Mouse (Mus musculus) intestine, embryonic 16.5 days (tissue): ENCODE measurements around the gene Dab1. TPM values are rescaled to one million over a fixed set of nuclear protein-coding genes. Genes with fewer than 3 reads are reported as not detected.

Source experiments
- ATAC-seq: fragments of 200-750 bp; cut with Nextera tagmentation; 2 replicates; pipeline ENCODE4 v1.8.0; 2017; ENCODE audit warnings: moderate TSS enrichment, moderate library complexity
- H3K27ac ChIP-seq: fragments of 300-500 bp; sonication (generic); 2 replicates; pipeline ENCODE4 v1.5.1; 2014; ENCODE audit warnings: mild to moderate bottlenecking, low read length
- H3K27me3 ChIP-seq: fragments of 300-500 bp; sonication (generic); replicated peaks from 2 replicates; pipeline ENCODE4 v1.6.1; 2014; ENCODE audit warnings: low read length, control low read depth, mixed read lengths; ENCODE audit not compliant: control insufficient read depth, insufficient read depth
- H3K36me3 ChIP-seq: fragments of 300-500 bp; sonication (generic); 2 replicates; pipeline ENCODE4 v1.6.1; 2014; ENCODE audit warnings: low read length, control low read depth; ENCODE audit not compliant: control insufficient read depth, insufficient read depth
- H3K4me1 ChIP-seq: fragments of 300-500 bp; sonication (generic); 2 replicates; pipeline ENCODE4 v1.6.1; 2014; ENCODE audit warnings: low read length, control low read depth, mixed read lengths; ENCODE audit not compliant: control insufficient read depth, insufficient read depth
- H3K4me2 ChIP-seq: fragments of 300-500 bp; sonication (generic); 2 replicates; pipeline ENCODE4 v1.6.1; 2014; ENCODE audit warnings: low read depth, low read length, control low read depth
- H3K4me3 ChIP-seq: fragments of 300-500 bp; sonication (generic); 2 replicates; pipeline ENCODE4 v1.5.1; 2014; ENCODE audit warnings: mild to moderate bottlenecking, low read length
- H3K9ac ChIP-seq: fragments of 300-500 bp; sonication (generic); 2 replicates; pipeline ENCODE4 v1.6.1; 2014; ENCODE audit warnings: low read depth, low read length
- H3K9me3 ChIP-seq: fragments of 300-500 bp; sonication (generic); 2 replicates; pipeline ENCODE4 v1.6.1; 2016; ENCODE audit warnings: low read length, control low read depth; ENCODE audit not compliant: control insufficient read depth
- WGBS: fragments of 180-500 bp; shearing (Covaris S2); extraction: QIAGEN DNeasy Blood & Tissue Kit; methylation state at CpG from one replicate; pipeline ENCODE4 v1.1.7; 2014; 5-methylcytosine and 5-hydroxymethylcytosine counted together
- polyA plus RNA-seq: library from polyadenylated mRNA; unstranded; fragments of >200 nt; fragmentation: Nextera tagmentation; extraction: Ambion mirVana; gene quantifications from 2 replicates; pipeline ENCODE4 v1.2.1, GENCODE M21; 2015

Dab1 gene
- polyA plus RNA-seq, 1 experiment from 2014 or later = 54.5 TPM

GRCm38 (mm10) chr4:103839541-103839940 lies 220.4 kb downstream of the Dab1 start:
- Histone ChIP-seq H3K9me3 (no peaks in the 10 kb centered on the region), H3K4me1 (no peaks in the 10 kb centered on the region), H3K36me3 (no peaks in the 10 kb centered on the region), H3K27ac (no peak overlapping the region), H3K4me3 (no peak overlapping the region), H3K9ac (no peak overlapping the region), H3K27me3 (no peaks in the 10 kb centered on the region), H3K4me2 (no peak overlapping the region)
- ATAC-seq = no peak
- 92% methylated on average over 2 of the region's 2 CpGs for WGBS

GRCm38 (mm10) chr4:103841126-103841525 lies 222.0 kb downstream of the Dab1 start:
- Histone ChIP-seq H3K9me3 (no peaks in the 10 kb centered on the region), H3K4me1 (no peaks in the 10 kb centered on the region), H3K9ac (no peak overlapping the region), H3K4me3 (no peak overlapping the region), H3K4me2 (no peak overlapping the region), H3K36me3 (no peaks in the 10 kb centered on the region), H3K27me3 (no peaks in the 10 kb centered on the region), H3K27ac (no peak overlapping the region)
- 56% methylated on average over 7 of the region's 7 CpGs for WGBS
- no peak for ATAC-seq

- Histone ChIP-seq H3K4me1 (no peaks in the 10 kb centered on the region), H3K9me3 (no peaks in the 10 kb centered on the region), H3K4me2 (no peak overlapping the region), H3K9ac (no peak overlapping the region), H3K27me3 (no peaks in the 10 kb centered on the region), H3K36me3 (no peaks in the 10 kb centered on the region), H3K4me3 (no peak overlapping the region), H3K27ac (no peak overlapping the region)
- 63% methylated on average over 7 of the region's 7 CpGs for WGBS
- ATAC-seq = no peak
These were observed 225.5 kb downstream of the Dab1 start for GRCm38 (mm10) chr4:103844635-103845034.

- Histone ChIP-seq H3K36me3 (no peaks in the 10 kb centered on the region), H3K9me3 (no peaks in the 10 kb centered on the region), H3K4me3 (no peak overlapping the region), H3K27me3 (no peaks in the 10 kb centered on the region), H3K4me2 (no peak overlapping the region), H3K9ac (no peak overlapping the region), H3K4me1 (no peaks in the 10 kb centered on the region), H3K27ac (no peak overlapping the region)
- 9% methylated on average over 1 of the region's 1 CpGs for WGBS
- ATAC-seq = no peak
These were observed 238.0 kb downstream of the Dab1 start for GRCm38 (mm10) chr4:103857173-103857572.

GRCm38 (mm10) chr4:103875564-103875963 lies 256.4 kb downstream of the Dab1 start:
- no peaks in the 10 kb centered on the region for H3K9me3 ChIP-seq
- no peak overlapping the region for H3K27ac ChIP-seq
- no peak for ATAC-seq
- H3K4me1 ChIP-seq = no peaks in the 10 kb centered on the region
- no peak overlapping the region for H3K4me3 ChIP-seq
- no peak overlapping the region for H3K4me2 ChIP-seq
- H3K27me3 ChIP-seq = no peaks in the 10 kb centered on the region
- H3K36me3 ChIP-seq = no peaks in the 10 kb centered on the region
- WGBS = 20% methylated on average over 3 of the region's 3 CpGs
- H3K9ac ChIP-seq = no peak overlapping the region

- 83% methylated on average over 4 of the region's 4 CpGs for WGBS
- H3K9ac ChIP-seq = no peak overlapping the region
- H3K27ac ChIP-seq = no peak overlapping the region
These were observed 259.7 kb downstream of the Dab1 start for GRCm38 (mm10) chr4:103878841-103879240.

GRCm38 (mm10) chr4:103881641-103882040 lies 262.5 kb downstream of the Dab1 start:
- 54% methylated on average over 3 of the region's 3 CpGs for WGBS

More at GRCm38 (mm10) chr4:103878841-103879240, 259.7 kb downstream of the Dab1 start:
- Histone ChIP-seq H3K4me1 (no peaks in the 10 kb centered on the region), H3K9me3 (no peaks in the 10 kb centered on the region), H3K4me3 (no peak overlapping the region), H3K4me2 (no peak overlapping the region), H3K36me3 (no peaks in the 10 kb centered on the region), H3K27me3 (no peaks in the 10 kb centered on the region)
- no peak for ATAC-seq

GRCm38 (mm10) chr4:103888086-103888485 lies 268.9 kb downstream of the Dab1 start:
- no peak overlapping the region for H3K4me2 ChIP-seq
- ATAC-seq = no peak
- 76% methylated on average over 2 of the region's 2 CpGs for WGBS

More at GRCm38 (mm10) chr4:103881641-103882040, 262.5 kb downstream of the Dab1 start:
- H3K4me3 ChIP-seq = no peak overlapping the region
- H3K36me3 ChIP-seq = no peaks in the 10 kb centered on the region
- H3K4me2 ChIP-seq = no peak overlapping the region
- H3K9me3 ChIP-seq = no peaks in the 10 kb centered on the region
- no peak for ATAC-seq
- no peaks in the 10 kb centered on the region for H3K27me3 ChIP-seq
- H3K4me1 ChIP-seq = no peaks in the 10 kb centered on the region
- H3K27ac ChIP-seq = no peak overlapping the region
- no peak overlapping the region for H3K9ac ChIP-seq

GRCm38 (mm10) chr4:103889110-103889509 lies 270.0 kb downstream of the Dab1 start:
- Histone ChIP-seq H3K9ac (no peak overlapping the region), H3K27ac (no peak overlapping the region), H3K9me3 (no peaks in the 10 kb centered on the region), H3K4me1 (no peaks in the 10 kb centered on the region), H3K27me3 (no peaks in the 10 kb centered on the region), H3K36me3 (no peaks in the 10 kb centered on the region), H3K4me3 (no peak overlapping the region), H3K4me2 (no peak overlapping the region)
- ATAC-seq = no peak
- WGBS = 92% methylated on average over 3 of the region's 3 CpGs

More at GRCm38 (mm10) chr4:103888086-103888485, 268.9 kb downstream of the Dab1 start:
- Histone ChIP-seq H3K4me3 (no peak overlapping the region), H3K4me1 (no peaks in the 10 kb centered on the region), H3K27ac (no peak overlapping the region), H3K27me3 (no peaks in the 10 kb centered on the region), H3K9me3 (no peaks in the 10 kb centered on the region), H3K9ac (no peak overlapping the region), H3K36me3 (no peaks in the 10 kb centered on the region)

GRCm38 (mm10) chr4:103896806-103897205 lies 277.6 kb downstream of the Dab1 start:
- Histone ChIP-seq H3K4me1 (no peaks in the 10 kb centered on the region), H3K27ac (no peak overlapping the region), H3K36me3 (no peaks in the 10 kb centered on the region), H3K4me2 (no peak overlapping the region), H3K4me3 (no peak overlapping the region), H3K9me3 (no peaks in the 10 kb centered on the region), H3K27me3 (no peaks in the 10 kb centered on the region), H3K9ac (no peak overlapping the region)
- ATAC-seq = no peak
- 79% methylated on average over 4 of the region's 4 CpGs for WGBS
